Mouse (Mus musculus) spleen, postnatal 14 days (tissue): ENCODE measurements around the gene Kidins220.

Source experiments
- DNase-seq, 2 experiments: peaks; one replicate each; pipeline ENCODE4 v3.0.0; 2021 to 2022; ENCODE audit warnings: low spot score in 2 of 2

The Kidins220 gene

DNA sequence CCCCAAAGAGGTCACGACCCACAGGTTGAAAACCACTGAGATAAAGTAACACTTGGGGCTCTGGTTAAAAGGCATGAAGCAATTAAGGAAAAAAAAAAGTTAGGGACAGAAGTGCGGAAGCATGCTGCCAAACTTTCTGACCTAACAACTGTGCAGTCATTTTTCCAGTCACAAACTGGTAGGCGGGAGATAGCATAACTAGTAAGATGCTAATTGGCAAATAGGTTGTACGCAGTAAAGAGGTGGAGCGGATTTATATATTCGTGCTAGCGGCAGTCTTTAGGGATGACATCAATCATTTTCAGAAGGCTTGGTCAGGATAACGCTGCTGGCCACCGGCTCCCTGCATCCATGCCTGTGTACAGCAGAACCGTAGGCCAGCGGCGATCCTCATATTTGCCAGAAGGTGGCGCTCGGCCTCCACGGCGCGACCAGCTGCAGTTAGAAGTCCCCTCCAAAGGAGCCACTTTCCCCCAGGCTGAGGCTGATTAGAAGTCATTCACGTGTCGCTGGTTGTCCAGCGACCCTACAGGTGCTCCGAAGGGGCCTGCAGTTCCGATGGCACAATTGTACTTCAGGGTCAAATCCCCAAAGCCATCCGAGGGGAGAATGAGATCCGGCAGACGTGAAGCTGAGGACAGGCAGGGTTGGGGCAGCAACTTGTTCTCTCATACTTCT is 117.4 kb downstream of the Kidins220 start:
- DNase-seq: peak; percentile 63 to 77

DNA sequence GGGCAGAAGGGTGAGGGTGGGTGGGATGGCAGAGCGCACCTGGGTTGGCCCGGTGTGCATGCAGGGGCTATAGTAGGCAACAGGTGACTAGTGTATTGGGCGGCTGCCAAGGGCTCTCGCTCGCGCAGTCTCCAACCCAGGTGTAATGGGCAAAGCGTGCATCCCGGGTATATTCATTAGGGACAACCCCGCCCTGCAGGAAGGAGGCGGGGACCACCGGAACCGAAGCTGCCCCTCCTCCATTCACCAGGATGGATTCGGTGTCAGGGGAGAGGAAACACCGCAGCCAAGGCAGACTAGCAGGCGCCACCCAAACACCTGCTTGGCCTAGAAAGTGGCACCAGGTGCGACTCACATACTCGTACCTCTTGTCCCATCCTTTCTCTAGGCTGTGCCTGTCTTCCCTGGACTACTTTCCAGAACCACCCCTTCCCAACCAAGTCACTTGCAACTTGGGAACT is 118.1 kb downstream of the Kidins220 start:
- no peak for DNase-seq

DNA sequence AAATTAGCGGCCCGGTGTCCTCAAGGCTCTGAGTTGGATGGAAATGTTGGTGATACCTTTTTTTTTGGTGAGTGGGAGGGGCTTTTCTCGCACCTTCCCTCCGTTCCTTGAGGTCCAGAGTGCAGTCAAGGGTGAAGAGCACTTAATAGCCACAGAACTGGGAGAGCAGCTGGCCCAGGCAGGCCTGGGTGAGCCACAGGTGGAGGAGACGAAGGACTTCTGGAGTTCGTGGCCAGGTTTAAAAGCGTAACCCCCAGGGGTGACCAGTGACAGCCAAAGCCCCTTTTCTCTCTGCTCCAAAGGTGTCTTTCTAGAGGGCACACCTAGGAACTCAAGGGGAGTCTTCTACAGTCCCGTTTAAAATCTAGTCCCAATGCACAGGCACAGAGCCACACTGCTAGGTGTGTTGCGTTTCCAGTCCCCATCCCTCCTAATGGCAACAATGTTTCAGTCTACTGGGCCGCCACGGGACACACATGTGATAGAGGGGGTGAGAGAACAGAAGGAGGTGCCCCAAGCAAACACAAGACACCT is 118.6 kb downstream of the Kidins220 start:
- no peak for DNase-seq

DNA sequence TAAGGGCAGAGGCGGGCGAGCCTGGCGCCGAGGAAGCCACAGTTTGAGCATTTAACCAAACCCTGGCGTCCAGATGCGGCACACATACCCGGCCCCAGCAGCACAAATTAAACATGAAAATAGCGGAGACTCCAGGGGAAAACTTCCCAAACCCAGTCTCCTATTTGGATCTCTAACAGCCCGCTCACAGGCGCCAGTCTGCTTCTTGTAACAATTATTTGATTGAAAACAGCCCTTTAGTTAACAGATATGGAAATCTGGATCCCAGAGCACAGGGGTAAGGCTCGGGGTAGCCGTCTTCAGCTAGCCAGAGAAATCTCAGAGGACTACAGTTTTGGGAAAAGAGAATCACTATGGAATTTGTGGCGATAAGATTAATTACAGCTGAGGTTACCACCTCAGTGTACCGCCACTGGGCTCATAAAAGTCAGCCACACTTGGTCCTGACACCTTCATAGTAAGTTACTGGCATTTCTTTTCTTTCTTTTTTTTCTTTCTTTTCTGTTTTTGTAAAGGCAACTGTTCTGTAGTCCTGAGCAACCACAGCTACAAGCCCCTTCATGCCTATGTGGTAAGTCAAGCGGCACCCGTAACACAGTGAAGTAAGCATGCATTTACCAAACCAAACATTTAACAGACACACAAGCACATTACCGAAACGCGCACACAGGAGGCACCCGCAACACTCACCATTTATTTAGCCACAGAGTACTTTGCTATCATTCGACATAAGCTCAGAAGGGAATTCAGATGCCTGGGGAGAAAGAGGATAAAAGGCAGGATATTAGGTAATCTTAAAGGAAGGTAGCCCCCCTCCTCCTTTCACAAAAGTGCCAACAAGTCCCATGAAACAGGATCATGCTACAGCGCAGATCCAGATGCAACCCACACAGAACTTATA is 120.1 kb downstream of the Kidins220 start:
- DNase-seq: no peak

DNA sequence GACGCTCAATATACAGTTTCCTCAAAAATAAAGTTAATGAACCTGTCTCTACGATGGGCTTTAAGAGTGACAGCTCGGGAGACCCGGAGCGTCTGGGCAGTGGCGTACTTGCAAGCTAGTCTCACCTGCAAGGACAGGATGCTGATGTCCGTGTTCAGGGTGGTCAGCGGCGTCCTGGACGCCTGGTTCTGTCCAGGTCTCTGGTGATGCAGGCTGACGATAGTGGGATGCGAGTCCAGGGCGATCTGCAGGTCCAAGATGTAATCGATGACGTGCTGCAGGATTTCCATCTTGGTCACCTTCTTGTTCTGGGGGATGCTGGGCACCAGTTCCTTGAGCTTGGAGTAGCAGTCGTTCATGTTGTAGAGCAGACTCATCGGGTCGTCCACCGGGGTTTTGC is 120.8 kb downstream of the Kidins220 start:
- no peak for DNase-seq

DNA sequence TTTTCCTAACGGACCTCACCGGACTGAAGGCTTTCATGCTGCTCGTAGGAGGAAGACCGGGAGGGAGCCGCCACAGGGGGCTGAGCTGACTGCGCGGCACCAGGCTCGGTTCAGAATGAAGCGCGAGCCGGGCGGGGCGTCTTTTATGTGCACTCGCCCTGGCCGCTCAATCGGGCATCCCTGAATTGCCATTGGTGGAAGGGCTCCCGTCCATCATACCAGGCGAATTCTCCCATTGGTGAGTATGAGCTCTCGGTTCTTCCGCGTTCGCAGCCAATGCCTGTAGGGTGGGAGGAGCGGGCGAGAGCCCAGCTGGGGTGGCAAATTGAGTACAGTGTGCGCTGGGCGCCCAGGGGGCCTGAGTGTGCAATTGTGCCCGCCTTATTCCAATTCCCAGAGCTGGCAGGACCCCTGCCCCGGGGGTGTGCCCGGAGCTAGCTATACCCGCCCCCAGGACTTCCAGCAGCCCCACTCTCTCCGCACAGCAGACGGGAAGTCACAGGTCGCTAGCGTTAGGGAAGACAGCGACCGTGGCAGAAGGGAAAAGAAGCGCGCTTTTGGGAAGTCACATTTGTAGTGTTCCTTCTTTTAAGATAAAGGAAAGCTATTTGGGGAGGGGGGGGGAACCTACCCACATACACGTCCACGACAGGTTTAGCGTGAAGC is 121.4 kb downstream of the Kidins220 start:
- DNase-seq: peak; percentile 81 to 84

DNA sequence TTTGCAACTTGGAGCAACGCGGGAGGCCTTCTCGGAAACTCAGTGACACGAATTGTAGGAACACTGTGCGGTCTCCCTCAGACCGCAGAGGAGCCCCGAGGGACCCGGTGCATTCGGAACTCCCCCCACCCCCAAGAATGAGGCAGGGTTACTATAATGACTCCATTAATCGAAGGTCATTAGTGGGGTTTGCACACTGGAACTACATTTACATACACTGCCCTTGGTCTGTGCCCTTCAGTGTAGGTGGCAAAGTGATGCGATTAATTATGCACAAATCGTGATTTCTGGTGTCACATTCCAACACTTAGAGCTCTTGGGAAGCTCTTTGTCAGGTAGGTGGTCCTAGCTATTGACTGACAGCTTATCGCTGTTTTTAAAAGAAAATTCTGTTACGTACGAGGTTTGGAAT is 121.9 kb downstream of the Kidins220 start:
- DNase-seq: no peak

DNA sequence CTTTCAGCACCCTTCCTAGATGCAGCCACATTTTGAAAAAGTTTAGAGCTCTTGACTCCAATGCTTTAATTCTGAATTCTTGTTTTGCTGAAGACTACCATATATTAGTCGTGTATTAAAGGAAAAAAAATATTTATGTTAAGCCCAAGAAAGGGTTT is 122.2 kb downstream of the Kidins220 start, which contains the start of gene Id2:
TSS of gene Id2 (minus strand) at position 89 of the 158 bp plus-strand sequence.
- DNase-seq: no peak

DNA sequence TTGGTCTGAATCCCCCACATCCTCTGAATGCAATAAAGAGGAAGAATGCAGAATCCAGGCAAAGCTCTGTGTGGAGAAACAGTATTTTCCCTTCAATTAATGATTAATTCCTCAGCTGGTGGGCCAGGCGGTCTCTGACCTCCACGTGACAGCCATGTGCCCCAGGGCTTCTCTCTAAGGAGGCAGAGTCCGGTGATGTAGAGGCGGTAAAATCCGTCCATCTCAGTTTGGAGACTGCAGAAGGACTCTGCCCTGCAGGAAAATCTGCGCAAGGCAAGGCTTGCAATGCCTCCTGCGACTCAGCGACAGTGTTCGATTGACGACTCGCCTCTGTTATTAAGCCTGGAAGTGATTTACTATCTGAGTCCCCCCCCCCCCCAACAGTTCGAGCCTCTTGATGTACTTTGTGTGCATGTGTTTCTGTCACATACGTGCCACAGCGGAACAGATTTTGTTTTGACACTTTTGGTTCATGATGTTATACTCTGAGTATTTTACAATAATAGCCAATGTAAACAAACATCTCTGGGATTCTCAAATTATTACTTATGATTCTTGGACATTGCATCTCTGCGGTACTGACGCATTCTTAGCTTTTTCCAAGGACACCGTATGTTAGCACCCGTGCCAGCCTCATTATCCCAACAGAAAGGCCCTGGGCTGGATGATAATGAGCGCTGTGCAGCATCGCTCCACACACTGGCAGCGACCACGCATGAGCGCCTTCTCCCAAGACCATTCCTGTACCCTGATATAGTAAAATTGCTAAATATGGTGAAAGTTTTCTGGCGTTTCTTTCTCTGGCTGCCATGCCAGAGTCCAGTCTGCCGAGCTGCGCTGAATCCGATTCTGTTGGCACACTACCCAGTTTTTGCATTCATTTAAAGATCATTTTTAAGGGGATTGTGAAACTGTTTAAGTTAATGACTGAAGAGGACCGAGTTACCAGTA is 122.8 kb downstream of the Kidins220 start:
- DNase-seq: no peak

DNA sequence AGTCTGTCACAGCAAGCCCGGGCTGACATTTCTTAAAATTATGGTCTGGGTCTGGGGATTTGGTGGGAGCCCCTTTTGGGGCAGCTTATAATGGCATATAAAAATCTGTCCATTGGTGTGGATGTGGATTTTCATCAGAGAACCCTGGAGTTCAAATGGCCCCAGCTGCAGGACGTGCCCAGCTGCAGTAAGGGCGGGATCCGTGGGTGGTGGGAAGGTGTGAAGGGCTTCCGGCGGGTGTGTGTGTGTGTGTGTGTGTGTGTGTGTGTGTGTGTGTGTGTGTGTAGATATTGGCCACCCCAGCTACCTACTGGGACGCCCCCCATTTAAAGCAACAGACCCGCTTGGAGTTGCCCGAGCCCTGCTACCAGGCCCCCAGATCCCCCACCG is 123.4 kb downstream of the Kidins220 start:
- DNase-seq: no peak

DNA sequence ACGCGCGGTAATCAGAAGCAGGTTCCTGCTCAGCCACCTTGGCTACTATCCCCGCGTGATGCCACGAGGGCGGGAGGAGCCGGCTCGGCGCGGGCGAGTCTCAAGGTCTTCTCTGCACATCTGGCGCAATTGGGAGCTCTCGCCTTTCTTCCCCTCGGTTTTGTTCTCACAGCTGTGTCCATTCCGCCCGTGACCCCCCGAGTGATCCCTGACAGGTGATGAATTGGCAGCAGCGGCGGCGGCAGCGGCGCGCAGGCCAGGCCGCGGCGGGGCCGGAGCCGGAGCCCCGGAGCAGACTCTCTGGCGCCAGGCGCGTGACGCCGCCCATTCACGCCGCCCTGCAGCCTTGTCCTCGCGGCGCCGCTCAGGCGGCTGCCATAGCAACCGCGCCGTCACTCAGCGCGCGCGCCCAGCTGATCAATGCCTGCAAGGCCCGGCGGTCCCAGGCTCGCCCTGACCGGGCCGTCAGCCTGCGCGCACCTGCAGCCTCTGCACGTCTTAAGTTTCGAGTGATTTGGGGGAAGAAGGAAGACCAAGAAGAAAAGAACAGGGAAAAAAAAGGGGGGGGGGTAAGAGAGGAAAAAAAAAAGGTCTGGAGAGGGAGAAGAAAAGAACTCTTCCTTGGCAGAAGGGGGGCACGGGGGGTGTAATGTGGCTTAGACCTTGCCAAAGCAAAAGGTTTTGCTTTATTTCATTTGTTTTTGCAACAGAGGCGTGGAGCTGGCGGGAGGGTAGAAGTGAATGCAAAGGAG is 124.0 kb downstream of the Kidins220 start:
- DNase-seq: peak; percentile 39 to 59

DNA sequence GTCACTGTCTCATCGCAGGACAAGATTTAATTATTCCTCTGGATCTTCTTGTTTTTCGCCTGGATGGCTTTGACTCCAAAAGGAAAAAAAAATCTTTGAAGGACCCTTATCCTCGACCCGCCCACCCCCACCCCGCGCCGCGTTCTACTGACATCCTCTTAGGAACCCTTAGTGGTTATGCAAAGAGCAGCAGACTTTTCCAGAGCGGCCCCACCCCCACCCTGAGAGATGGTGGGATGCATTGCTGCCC is 124.5 kb downstream of the Kidins220 start:
- no peak for DNase-seq

DNA sequence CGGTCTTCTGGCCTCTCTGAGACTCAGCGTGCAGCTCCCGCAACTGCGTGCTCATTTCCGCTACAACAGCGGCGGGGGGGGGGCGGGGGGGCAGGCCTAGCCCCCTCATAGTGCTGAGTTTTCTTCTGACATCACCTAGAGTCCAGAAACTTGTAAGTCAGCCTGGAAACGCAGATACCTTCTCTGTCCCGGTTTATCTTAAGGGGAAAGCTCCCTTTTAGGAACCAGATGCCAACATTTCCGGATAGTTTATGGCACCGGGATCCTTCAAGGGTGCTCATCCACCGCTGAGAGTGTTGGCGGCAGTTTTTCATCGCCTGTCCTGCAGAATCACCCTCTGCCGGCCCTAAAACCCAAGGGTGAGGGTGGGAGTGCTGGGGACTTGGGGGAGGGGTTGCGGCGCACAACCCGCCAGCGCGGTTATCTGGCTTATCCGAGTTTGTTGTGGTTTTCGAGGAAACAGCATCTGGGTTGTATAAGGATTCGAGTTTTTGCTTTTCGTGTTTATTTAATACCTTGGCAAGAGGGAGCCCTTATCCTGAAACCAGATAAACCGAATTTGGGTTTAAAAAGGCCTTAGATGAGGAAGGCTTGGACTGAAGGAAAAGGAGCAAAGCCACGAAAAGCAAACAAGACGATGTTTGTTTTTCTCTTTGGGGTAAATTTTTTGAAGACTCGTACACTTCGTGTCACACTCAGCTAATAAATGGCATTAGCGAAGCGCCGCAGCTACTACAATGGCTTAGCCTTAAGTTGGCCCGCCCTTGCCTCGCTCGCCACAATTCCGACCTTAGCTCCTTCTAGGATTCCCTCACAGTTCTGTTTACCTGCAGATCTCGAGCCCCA is 125.1 kb downstream of the Kidins220 start:
- no peak for DNase-seq

DNA sequence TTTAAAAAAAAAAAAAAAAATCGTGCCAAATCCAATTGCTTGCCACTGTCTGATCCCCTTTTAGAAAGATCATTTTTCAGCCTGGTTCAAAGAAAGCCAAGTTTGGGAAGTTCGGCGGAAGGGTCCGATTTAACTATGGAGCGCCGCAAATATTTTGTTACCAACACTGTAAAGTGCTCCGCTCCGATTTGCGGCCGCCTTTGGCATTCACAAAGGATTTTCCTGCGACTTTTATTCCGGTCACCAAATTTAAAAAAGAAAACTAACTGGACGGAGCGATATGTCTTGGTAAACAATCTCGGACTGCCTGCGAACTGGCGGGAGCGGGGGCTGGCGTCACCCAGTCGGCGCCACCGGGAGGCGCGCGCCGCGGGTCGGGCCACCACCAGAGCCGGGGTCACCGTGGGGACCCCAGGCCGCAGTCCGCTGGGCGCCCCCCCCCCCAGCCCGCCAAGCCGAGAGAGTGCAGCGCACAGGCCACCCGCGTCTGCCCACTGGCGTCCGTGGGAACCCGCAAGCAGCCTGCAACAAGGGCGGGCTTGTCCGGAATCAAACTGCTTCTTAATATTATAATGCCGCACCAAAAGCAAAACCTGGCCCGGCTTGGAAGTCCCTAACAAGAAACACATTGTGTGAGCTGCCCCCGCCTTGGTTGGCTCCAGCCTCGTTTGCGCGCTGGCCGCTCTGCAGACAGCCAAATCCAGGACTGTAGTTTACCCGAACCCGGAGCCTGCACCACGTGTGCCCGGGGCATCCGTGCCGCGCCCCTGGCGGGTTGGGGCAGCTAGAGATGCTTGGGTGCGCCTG is 125.9 kb downstream of the Kidins220 start:
- DNase-seq: no peak

DNA sequence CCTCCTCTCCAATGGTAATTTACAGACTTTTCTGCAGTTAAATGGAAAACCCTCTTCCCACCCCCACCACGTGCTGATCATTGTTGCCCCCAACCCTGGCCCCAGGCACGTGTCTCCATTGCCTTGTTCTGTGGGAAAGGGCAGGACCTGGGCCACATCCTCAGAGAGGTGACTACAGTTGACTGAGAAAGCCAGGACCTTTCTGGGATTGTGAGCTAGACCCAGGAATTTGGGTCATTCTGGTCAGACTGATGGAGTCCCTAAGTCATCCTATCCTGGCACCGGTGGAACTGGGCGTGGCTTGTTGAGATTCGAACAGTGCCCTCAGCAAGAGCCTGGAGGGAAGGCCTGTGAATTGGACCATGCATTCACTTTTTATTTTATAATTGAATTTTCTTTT is 126.7 kb downstream of the Kidins220 start:
- no peak for DNase-seq

DNA sequence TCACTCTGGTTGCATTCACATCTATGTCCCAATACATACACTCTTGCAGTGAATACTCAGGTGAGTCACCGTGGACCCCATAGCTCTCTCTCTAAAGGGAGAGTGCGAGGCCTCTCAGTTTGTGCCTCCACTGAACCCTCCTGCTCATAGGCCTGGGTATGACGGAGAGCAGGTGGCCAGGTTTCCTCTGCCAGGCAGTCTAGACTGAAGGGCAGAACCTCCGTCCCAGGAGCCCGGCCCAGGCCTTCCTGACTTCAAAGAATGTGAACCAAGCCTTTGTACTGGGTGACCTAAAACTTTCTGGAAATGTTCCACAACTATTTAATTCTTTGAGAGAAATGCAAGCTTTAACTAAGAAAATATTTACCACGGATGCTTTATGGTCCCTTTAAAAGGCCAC is 129.2 kb downstream of the Kidins220 start:
- DNase-seq: no peak

DNA sequence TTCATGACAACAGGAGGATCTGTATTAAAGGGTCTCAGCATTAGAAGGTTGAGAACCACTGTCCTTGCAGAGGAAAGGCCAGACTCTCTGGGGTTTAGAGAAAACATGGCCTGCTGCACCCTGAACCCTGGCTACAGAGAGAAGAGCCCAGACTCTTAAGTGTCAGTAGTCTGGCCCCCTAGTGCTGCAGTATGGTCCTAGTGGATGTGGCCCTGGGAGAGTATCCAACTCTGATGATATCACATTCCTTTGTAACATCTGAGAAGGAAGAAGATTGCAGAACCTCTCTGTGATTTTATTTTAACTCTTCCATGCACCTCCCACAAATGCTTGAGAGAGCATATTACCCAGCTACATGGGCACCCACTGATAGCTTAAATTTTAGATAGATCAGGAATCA is 129.8 kb downstream of the Kidins220 start:
- DNase-seq: no peak

DNA sequence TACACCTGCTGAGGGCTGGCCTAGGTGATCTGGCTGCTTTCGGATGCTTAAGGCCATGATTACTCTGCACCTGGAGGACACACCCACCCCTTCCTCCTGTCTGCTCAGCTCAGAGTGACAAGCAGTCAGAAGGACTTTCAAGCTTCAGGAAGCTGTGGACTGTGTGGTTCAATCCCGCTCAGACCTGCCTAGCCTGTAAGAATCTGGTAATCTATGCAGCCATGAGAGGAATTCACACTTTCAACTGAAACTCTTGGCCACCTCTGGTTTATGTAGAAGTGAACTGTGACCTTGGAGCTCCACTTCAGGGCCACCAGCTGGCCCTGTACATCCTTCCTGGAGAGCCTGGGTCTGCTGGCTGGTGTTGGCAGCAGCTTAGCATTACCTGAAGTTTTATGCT is 134.1 kb downstream of the Kidins220 start:
- no peak for DNase-seq

DNA sequence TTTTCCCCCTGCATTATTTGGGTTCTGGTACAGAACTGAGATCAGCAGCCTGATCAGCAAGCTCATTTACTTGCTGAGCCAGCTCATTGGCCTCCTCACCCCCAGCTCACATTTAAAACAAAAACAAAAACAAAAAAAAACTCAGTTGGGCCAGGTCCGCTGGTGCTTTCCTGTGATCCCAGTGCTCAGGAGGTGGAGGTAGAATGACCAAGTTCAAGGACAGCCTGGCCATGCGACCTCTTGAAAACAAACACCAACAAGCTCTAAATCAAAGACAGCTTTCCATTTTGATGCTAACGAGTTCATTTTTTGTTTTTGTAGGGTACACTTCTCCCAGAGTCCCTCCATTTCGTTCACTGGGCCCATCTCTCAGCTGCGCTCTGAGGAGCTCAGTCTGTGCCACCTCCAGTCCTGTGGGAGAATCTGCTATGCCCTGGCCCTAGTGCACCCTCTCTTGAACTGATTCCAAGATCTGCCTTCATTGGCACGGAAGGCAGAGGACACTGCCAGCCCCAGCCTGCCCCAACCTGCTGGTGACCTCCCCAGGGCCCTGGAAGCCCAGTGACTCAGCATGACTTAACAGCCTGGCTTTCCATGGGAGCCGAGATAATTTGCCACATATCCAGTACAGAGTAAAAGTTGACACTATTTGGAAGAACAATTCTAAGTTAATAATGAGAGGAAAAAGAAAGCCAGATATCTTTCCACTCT is 135.4 kb downstream of the Kidins220 start:
- no peak for DNase-seq
